Mouse (Mus musculus): Measurements from ENCODE around the gene Elovl2. TPM values are rescaled to one million over a fixed set of nuclear protein-coding genes. Genes with fewer than 3 reads are reported as not detected.
A peak's percentile ranks its signal among the peaks of the same experiment; 100 is the strongest.

The Elovl2 gene
- total and polyA plus RNA-seq, 2 experiments from 2014 or later: 31.2 to 32.3 TPM

GRCm38 (mm10) chr13:41235845-41236741 is 15.9 kb upstream of the Elovl2 start:
- no peaks in the 10 kb centered on the region for H3K9me3 ChIP-seq (ENCODE audit: low read length)
- TF ChIP-seq CTCF (IDR thresholded peaks at IDR 0.05; ENCODE audit: low read depth): no peak
- H3K4me2 ChIP-seq (ENCODE audit: low read depth, low read length): no peak overlapping the region
- DNase-seq (ENCODE audit: low spot score) (no peak), ATAC-seq (no peak)
- WGBS: 72% methylated on average over 13 of the region's 13 CpGs
- no peak overlapping the region for H3K9ac ChIP-seq (replicated peaks; ENCODE audit: low read length)
- no peak overlapping the region for H3K27ac ChIP-seq
- no peaks in the 10 kb centered on the region for H3K36me3 ChIP-seq (ENCODE audit: insufficient read depth, low read length)
- H3K4me3 ChIP-seq (ENCODE audit: low read length): no peak overlapping the region
- H3K4me1 ChIP-seq (ENCODE audit: insufficient read depth, low read length): no peaks in the 10 kb centered on the region
- H3K27me3 ChIP-seq (ENCODE audit: insufficient read depth, low read length): no peaks in the 10 kb centered on the region

- Histone ChIP-seq H3K27me3 (ENCODE audit: insufficient read depth, low read length) (no peaks in the 10 kb centered on the region), H3K36me3 (ENCODE audit: insufficient read depth, low read length) (no peaks in the 10 kb centered on the region), H3K9me3 (ENCODE audit: low read length) (no peaks in the 10 kb centered on the region), H3K9ac (replicated peaks; ENCODE audit: low read length) (no peak overlapping the region), H3K4me2 (ENCODE audit: low read depth, low read length) (no peak overlapping the region), H3K4me3 (ENCODE audit: low read length) (no peak overlapping the region), H3K4me1 (ENCODE audit: insufficient read depth, low read length) (no peaks in the 10 kb centered on the region), H3K27ac (no peak overlapping the region)
- ATAC-seq (no peak), DNase-seq (ENCODE audit: low spot score) (no peak)
- no peak for TF ChIP-seq CTCF (IDR thresholded peaks at IDR 0.05; ENCODE audit: low read depth)
- WGBS: 87% methylated on average over 6 of the region's 6 CpGs
These were observed 15.0 kb upstream of the Elovl2 start for GRCm38 (mm10) chr13:41235181-41235580.

GRCm38 (mm10) chr13:41233241-41233640 is 13.0 kb upstream of the Elovl2 start:
- WGBS: 82% methylated on average over 7 of the region's 7 CpGs
- Histone ChIP-seq H3K9me3 (ENCODE audit: low read length) (no peaks in the 10 kb centered on the region), H3K4me2 (ENCODE audit: low read depth, low read length) (no peak overlapping the region), H3K9ac (replicated peaks; ENCODE audit: low read length) (no peak overlapping the region), H3K27me3 (ENCODE audit: insufficient read depth, low read length) (no peaks in the 10 kb centered on the region), H3K4me3 (ENCODE audit: low read length) (no peak overlapping the region), H3K4me1 (ENCODE audit: insufficient read depth, low read length) (no peaks in the 10 kb centered on the region), H3K27ac (no peak overlapping the region), H3K36me3 (ENCODE audit: insufficient read depth, low read length) (no peaks in the 10 kb centered on the region)
- no peak for DNase-seq (ENCODE audit: low spot score)
- no peak for TF ChIP-seq CTCF (IDR thresholded peaks at IDR 0.05; ENCODE audit: low read depth)
- ATAC-seq: no peak

- 93% methylated on average over 15 of the region's 15 CpGs for WGBS
- DNase-seq (ENCODE audit: low spot score) (no peak), ATAC-seq (no peak)
- H3K9ac ChIP-seq (replicated peaks; ENCODE audit: low read length): no peak overlapping the region
- no peaks in the 10 kb centered on the region for H3K4me1 ChIP-seq (ENCODE audit: insufficient read depth, low read length)
- H3K27ac ChIP-seq: no peak overlapping the region
- H3K27me3 ChIP-seq (ENCODE audit: insufficient read depth, low read length): no peaks in the 10 kb centered on the region
- no peaks in the 10 kb centered on the region for H3K9me3 ChIP-seq (ENCODE audit: low read length)
- no peak overlapping the region for H3K4me2 ChIP-seq (ENCODE audit: low read depth, low read length)
- no peak for TF ChIP-seq CTCF (IDR thresholded peaks at IDR 0.05; ENCODE audit: low read depth)
- H3K36me3 ChIP-seq (ENCODE audit: insufficient read depth, low read length): no peaks in the 10 kb centered on the region
- no peak overlapping the region for H3K4me3 ChIP-seq (ENCODE audit: low read length)
These were observed 12.0 kb upstream of the Elovl2 start for GRCm38 (mm10) chr13:41232209-41232608.

- Histone ChIP-seq H3K27ac (no peak overlapping the region), H3K36me3 (ENCODE audit: insufficient read depth, low read length) (no peaks in the 10 kb centered on the region), H3K9me3 (ENCODE audit: low read length) (no peaks in the 10 kb centered on the region), H3K27me3 (ENCODE audit: insufficient read depth, low read length) (no peaks in the 10 kb centered on the region), H3K4me1 (ENCODE audit: insufficient read depth, low read length) (no peaks in the 10 kb centered on the region), H3K9ac (replicated peaks; ENCODE audit: low read length) (no peak overlapping the region), H3K4me2 (ENCODE audit: low read depth, low read length) (no peak overlapping the region), H3K4me3 (ENCODE audit: low read length) (no peak overlapping the region)
- ATAC-seq: no peak
- WGBS: 54% methylated on average over 12 of the region's 12 CpGs
- peak; percentile 76 for DNase-seq (ENCODE audit: low spot score)
- TF ChIP-seq CTCF (IDR thresholded peaks at IDR 0.05; ENCODE audit: low read depth): no peak; the same call in 1 of the 2 replicates
These were observed 11.3 kb upstream of the Elovl2 start for GRCm38 (mm10) chr13:41231389-41231983.

- no peak overlapping the region for H3K9ac ChIP-seq (replicated peaks; ENCODE audit: low read length)
- H3K27ac ChIP-seq: no peak overlapping the region
- no peaks in the 10 kb centered on the region for H3K27me3 ChIP-seq (ENCODE audit: insufficient read depth, low read length)
- WGBS: 88% methylated on average over 5 of the region's 5 CpGs
- H3K9me3 ChIP-seq (ENCODE audit: low read length): no peaks in the 10 kb centered on the region
- TF ChIP-seq CTCF (IDR thresholded peaks at IDR 0.05; ENCODE audit: low read depth): no peak
- no peak overlapping the region for H3K4me3 ChIP-seq (ENCODE audit: low read length)
- ATAC-seq (no peak), DNase-seq (ENCODE audit: low spot score) (no peak)
- H3K36me3 ChIP-seq (ENCODE audit: insufficient read depth, low read length): no peaks in the 10 kb centered on the region
- H3K4me2 ChIP-seq (ENCODE audit: low read depth, low read length): no peak overlapping the region
- no peaks in the 10 kb centered on the region for H3K4me1 ChIP-seq (ENCODE audit: insufficient read depth, low read length)
These were observed 10.1 kb upstream of the Elovl2 start for GRCm38 (mm10) chr13:41230256-41230655.

GRCm38 (mm10) chr13:41228060-41228459 is 7.9 kb upstream of the Elovl2 start:
- H3K27ac ChIP-seq: no peak overlapping the region

More at GRCm38 (mm10) chr13:41228060-41228459, 7.9 kb upstream of the Elovl2 start:
- ATAC-seq (no peak), DNase-seq (ENCODE audit: low spot score) (no peak)
- no peaks in the 10 kb centered on the region for H3K4me1 ChIP-seq (ENCODE audit: insufficient read depth, low read length)
- no peak for TF ChIP-seq CTCF (IDR thresholded peaks at IDR 0.05; ENCODE audit: low read depth)
- H3K27me3 ChIP-seq (ENCODE audit: insufficient read depth, low read length): no peaks in the 10 kb centered on the region
- H3K4me3 ChIP-seq (ENCODE audit: low read length): no peak overlapping the region
- no peak overlapping the region for H3K4me2 ChIP-seq (ENCODE audit: low read depth, low read length)
- no peaks in the 10 kb centered on the region for H3K9me3 ChIP-seq (ENCODE audit: low read length)
- no peaks in the 10 kb centered on the region for H3K36me3 ChIP-seq (ENCODE audit: insufficient read depth, low read length)
- 91% methylated on average over 5 of the region's 5 CpGs for WGBS
- H3K9ac ChIP-seq (replicated peaks; ENCODE audit: low read length): no peak overlapping the region

All from hindbrain, postnatal 0 days (tissue).